Mouse (Mus musculus): Measurements from ENCODE around the gene Mdp1.

GRCm38 (mm10) chr14:55681160-55682117 is 21.1 kb upstream of the Mdp1 start, which contains the start of gene Tinf2:
- TF ChIP-seq CTCF (IDR thresholded peaks at IDR 0.05; ENCODE audit: extremely low read depth, insufficient read depth, low read length) (peak; percentile 74), POLR2A (IDR thresholded peaks at IDR 0.05; ENCODE audit: extremely low read depth, insufficient read depth, low read length) (no peak)
